Comparison of ENCODE assay signal across 17 mouse cellular contexts in genomic region chr4:12663176-12663575, GRCm38 (mm10).
"Had no signal": no experiment of that assay in that cellular context is flagged by ENCODE, and none has a peak within 500 bp of the region (broad histone marks: within the 10 kb centered on the region; RNA-seq: fewer than 3 reads in every experiment).

No protein-coding gene starts in this region.

- H3K9ac ChIP-seq: liver, embryonic 13.5 days; neural tube, embryonic 12.5 days had no signal

- H3K4me1 ChIP-seq: liver, embryonic 13.5 days; neural tube, embryonic 12.5 days had no signal

- H3K4me3 ChIP-seq: left cerebral cortex, adult 2 months; liver, embryonic 13.5 days; neural tube, embryonic 12.5 days had no signal

- H3K9me3 ChIP-seq: liver, embryonic 13.5 days; neural tube, embryonic 12.5 days had no signal

- H3K27ac ChIP-seq: left cerebral cortex, adult 2 months; liver, embryonic 13.5 days; neural tube, embryonic 12.5 days had no signal

- H3K4me2 ChIP-seq: liver, embryonic 13.5 days; midbrain, embryonic 11.5 days; neural tube, embryonic 12.5 days had no signal

- H3K27me3 ChIP-seq: liver, embryonic 13.5 days; neural tube, embryonic 12.5 days had no signal

- H3K36me3 ChIP-seq: liver, embryonic 13.5 days; neural tube, embryonic 12.5 days had no signal

- DNase-seq: kidney, postnatal 10 days; kidney, postnatal 36 days; layer of hippocampus, postnatal 36 days; liver, embryonic 13.5 days; lung, adult 2 months; lung, postnatal 14 days; lung, postnatal 4 days; midbrain, embryonic 14.5 days; retina, postnatal 1 day; right cerebral cortex, postnatal 25 days; spleen, adult 18-20 months; thymus, adult 18-20 months; thymus, postnatal 14 days; thymus, postnatal 4 days had no signal
